ENCODE assay signal across 24 mouse cellular contexts in genomic region chr16:87984201-87984870, GRCm38 (mm10).
A peak's percentile ranks its signal among the peaks of the same experiment; 100 is the strongest.
DNase-seq lines count a peak whose midpoint lies in the region; ATAC-seq and TF ChIP-seq lines count a peak whose summit lies in the region.
"Had no signal": no experiment of that assay in that cellular context is flagged by ENCODE, and none has a peak within 500 bp of the region (broad histone marks: within the 10 kb centered on the region; RNA-seq: fewer than 3 reads in every experiment).

No protein-coding gene starts in this region.

- ATAC-seq in midbrain, embryonic 15.5 days (replicated peaks) = 0 out of 2 replicates have a peak, but pooled peaks have one; percentile 24
- peak; percentile 42; the same call in 1 of the 2 replicates for ATAC-seq in forebrain, postnatal 0 days
- peak; percentile 69 for ATAC-seq in hindbrain, embryonic 16.5 days
- peak; percentile 61; the same call in 1 of the 2 replicates for ATAC-seq in neural tube, embryonic 15.5 days (ENCODE audit: low FRiP score)
- ATAC-seq in lung, postnatal 0 days = no peak
- ATAC-seq: intestine, postnatal 0 days; liver, embryonic 12.5 days had no signal

- no peaks in the 10 kb centered on the region for H3K36me3 ChIP-seq in midbrain, embryonic 15.5 days (replicated peaks)
- H3K36me3 ChIP-seq in midbrain, embryonic 10.5 days = no peaks in the 10 kb centered on the region
- no peaks in the 10 kb centered on the region for H3K36me3 ChIP-seq in forebrain, postnatal 0 days (ENCODE audit: insufficient read depth)
- H3K36me3 ChIP-seq in hindbrain, embryonic 16.5 days (ENCODE audit: control insufficient read depth, insufficient read depth, low read length) = no peaks in the 10 kb centered on the region
- no peaks in the 10 kb centered on the region for H3K36me3 ChIP-seq in neural tube, embryonic 15.5 days
- no peaks in the 10 kb centered on the region for H3K36me3 ChIP-seq in lung, postnatal 0 days (ENCODE audit: insufficient read depth, low read length)
- H3K36me3 ChIP-seq: embryonic facial prominence, embryonic 15.5 days; heart, embryonic 12.5 days; kidney, embryonic 15.5 days; limb, embryonic 12.5 days; liver, embryonic 12.5 days had no signal

- no peak for TF ChIP-seq EP300 in lung, postnatal 0 days (IDR thresholded peaks at IDR 0.05)

- no peak overlapping the region for H3K4me2 ChIP-seq in midbrain, embryonic 15.5 days
- no peak overlapping the region for H3K4me2 ChIP-seq in forebrain, postnatal 0 days (ENCODE audit: low read depth)
- H3K4me2 ChIP-seq in hindbrain, embryonic 16.5 days (ENCODE audit: low read length) = no peak overlapping the region
- H3K4me2 ChIP-seq in neural tube, embryonic 15.5 days = no peak overlapping the region
- no peak overlapping the region for H3K4me2 ChIP-seq in lung, postnatal 0 days (replicated peaks; ENCODE audit: low read depth, low read length)
- H3K4me2 ChIP-seq: embryonic facial prominence, embryonic 15.5 days; heart, embryonic 12.5 days; kidney, embryonic 15.5 days; limb, embryonic 12.5 days; liver, embryonic 12.5 days had no signal

- H3K9ac ChIP-seq in midbrain, embryonic 15.5 days = no peak overlapping the region
- no peak overlapping the region for H3K9ac ChIP-seq in forebrain, postnatal 0 days
- H3K9ac ChIP-seq in hindbrain, embryonic 16.5 days (ENCODE audit: low read depth, low read length) = no peak overlapping the region
- no peak overlapping the region for H3K9ac ChIP-seq in neural tube, embryonic 15.5 days (replicated peaks)
- no peak overlapping the region for H3K9ac ChIP-seq in lung, postnatal 0 days (replicated peaks; ENCODE audit: low read depth)
- H3K9ac ChIP-seq: embryonic facial prominence, embryonic 15.5 days; heart, embryonic 12.5 days; kidney, embryonic 15.5 days; limb, embryonic 12.5 days; liver, embryonic 12.5 days had no signal

- no peak for DNase-seq in midbrain, embryonic 10.5 days (ENCODE audit: low spot score)
- DNase-seq in forebrain, postnatal 0 days = no peak
- DNase-seq in lung, postnatal 0 days (ENCODE audit: low spot score) = no peak
- DNase-seq in layer of hippocampus, adult 2 months (ENCODE audit: low spot score in 2 of 2) = no peak
- DNase-seq: adrenal gland, adult 2 months; cerebellum, adult 2 months; cerebellum, postnatal 36 days; embryo, embryonic 11 days; gastrocnemius, postnatal 10 days; heart, postnatal 10 days; kidney, postnatal 36 days; lung, adult 18-20 months; lung, postnatal 14 days; right cerebral cortex, postnatal 14 days; spleen, adult 18-20 months had no signal

- no peak overlapping the region for H3K27ac ChIP-seq in midbrain, embryonic 15.5 days
- H3K27ac ChIP-seq in midbrain, embryonic 10.5 days (replicated peaks) = no peak overlapping the region
- no peak overlapping the region for H3K27ac ChIP-seq in forebrain, postnatal 0 days (ENCODE audit: low read depth, low read length)
- H3K27ac ChIP-seq in hindbrain, embryonic 16.5 days (ENCODE audit: low read depth, low read length) = no peak overlapping the region
- no peak overlapping the region for H3K27ac ChIP-seq in neural tube, embryonic 15.5 days (replicated peaks)
- H3K27ac ChIP-seq in lung, postnatal 0 days (ENCODE audit: low read length) = no peak overlapping the region
- H3K27ac ChIP-seq in layer of hippocampus, adult 2 months = no peak overlapping the region
- H3K27ac ChIP-seq: embryonic facial prominence, embryonic 15.5 days; kidney, embryonic 15.5 days; limb, embryonic 12.5 days; liver, embryonic 12.5 days had no signal

- no peak overlapping the region for H3K4me3 ChIP-seq in midbrain, embryonic 15.5 days
- no peak overlapping the region for H3K4me3 ChIP-seq in midbrain, embryonic 10.5 days
- no peak overlapping the region for H3K4me3 ChIP-seq in forebrain, postnatal 0 days (ENCODE audit: low read depth, low read length)
- H3K4me3 ChIP-seq in hindbrain, embryonic 16.5 days (ENCODE audit: low read length) = no peak overlapping the region
- H3K4me3 ChIP-seq in neural tube, embryonic 15.5 days (replicated peaks) = no peak overlapping the region
- no peak overlapping the region for H3K4me3 ChIP-seq in lung, postnatal 0 days (ENCODE audit: low read depth, low read length)
- H3K4me3 ChIP-seq in layer of hippocampus, adult 2 months = no peak overlapping the region
- H3K4me3 ChIP-seq: embryonic facial prominence, embryonic 15.5 days; heart, embryonic 12.5 days; kidney, embryonic 15.5 days; limb, embryonic 12.5 days; liver, embryonic 12.5 days had no signal

- no peaks in the 10 kb centered on the region for H3K9me3 ChIP-seq in midbrain, embryonic 15.5 days
- H3K9me3 ChIP-seq in midbrain, embryonic 10.5 days (replicated peaks) = no peaks in the 10 kb centered on the region
- H3K9me3 ChIP-seq in forebrain, postnatal 0 days (ENCODE audit: low read length) = no peaks in the 10 kb centered on the region
- no peaks in the 10 kb centered on the region for H3K9me3 ChIP-seq in hindbrain, embryonic 16.5 days (ENCODE audit: control insufficient read depth, low read length)
- no peaks in the 10 kb centered on the region for H3K9me3 ChIP-seq in neural tube, embryonic 15.5 days (replicated peaks)
- H3K9me3 ChIP-seq in lung, postnatal 0 days (ENCODE audit: low read length) = no peaks in the 10 kb centered on the region
- H3K9me3 ChIP-seq: embryonic facial prominence, embryonic 15.5 days; heart, embryonic 12.5 days; kidney, embryonic 15.5 days; limb, embryonic 12.5 days; liver, embryonic 12.5 days had no signal

- TF ChIP-seq CTCF in forebrain, postnatal 0 days (IDR thresholded peaks at IDR 0.05; ENCODE audit: low read depth) = no peak
- no peak for TF ChIP-seq CTCF in lung, postnatal 0 days (IDR thresholded peaks at IDR 0.05)
- no peak for TF ChIP-seq CTCF in layer of hippocampus, adult 2 months (conservative IDR thresholded peaks at IDR 0.05)

- no peaks in the 10 kb centered on the region for H3K4me1 ChIP-seq in midbrain, embryonic 15.5 days
- H3K4me1 ChIP-seq in midbrain, embryonic 10.5 days = peaks cover 8% of the 10 kb centered on the region
- no peaks in the 10 kb centered on the region for H3K4me1 ChIP-seq in forebrain, postnatal 0 days (ENCODE audit: insufficient read depth)
- H3K4me1 ChIP-seq in hindbrain, embryonic 16.5 days (ENCODE audit: control insufficient read depth, insufficient read depth, low read depth, low read length) = no peaks in the 10 kb centered on the region
- H3K4me1 ChIP-seq in neural tube, embryonic 15.5 days = no peaks in the 10 kb centered on the region
- no peaks in the 10 kb centered on the region for H3K4me1 ChIP-seq in lung, postnatal 0 days (ENCODE audit: insufficient read depth, low read depth, low read length)
- H3K4me1 ChIP-seq: embryonic facial prominence, embryonic 15.5 days; heart, embryonic 12.5 days; kidney, embryonic 15.5 days; limb, embryonic 12.5 days; liver, embryonic 12.5 days had no signal

- no peaks in the 10 kb centered on the region for H3K27me3 ChIP-seq in midbrain, embryonic 15.5 days (replicated peaks)
- no peaks in the 10 kb centered on the region; the same call in 1 of the 2 replicates for H3K27me3 ChIP-seq in midbrain, embryonic 10.5 days (ENCODE audit: low read depth, poor library complexity, severe bottlenecking)
- no peaks in the 10 kb centered on the region for H3K27me3 ChIP-seq in forebrain, postnatal 0 days (ENCODE audit: insufficient read depth, low read length)
- no peaks in the 10 kb centered on the region for H3K27me3 ChIP-seq in hindbrain, embryonic 16.5 days (replicated peaks; ENCODE audit: control insufficient read depth, insufficient read depth, low read length)
- no peaks in the 10 kb centered on the region for H3K27me3 ChIP-seq in neural tube, embryonic 15.5 days (replicated peaks)
- no peaks in the 10 kb centered on the region for H3K27me3 ChIP-seq in lung, postnatal 0 days (replicated peaks; ENCODE audit: insufficient read depth, low read length)
- H3K27me3 ChIP-seq: embryonic facial prominence, embryonic 15.5 days; heart, embryonic 12.5 days; kidney, embryonic 15.5 days; limb, embryonic 12.5 days; liver, embryonic 12.5 days had no signal
